Mouse (Mus musculus): ENCODE data around the gene Tmem98. TPM values are rescaled to one million over a fixed set of nuclear protein-coding genes. Genes with fewer than 3 reads are reported as not detected.

Tmem98 gene
- polyA plus RNA-seq, 1 experiment, result 60.7 TPM

DNA sequence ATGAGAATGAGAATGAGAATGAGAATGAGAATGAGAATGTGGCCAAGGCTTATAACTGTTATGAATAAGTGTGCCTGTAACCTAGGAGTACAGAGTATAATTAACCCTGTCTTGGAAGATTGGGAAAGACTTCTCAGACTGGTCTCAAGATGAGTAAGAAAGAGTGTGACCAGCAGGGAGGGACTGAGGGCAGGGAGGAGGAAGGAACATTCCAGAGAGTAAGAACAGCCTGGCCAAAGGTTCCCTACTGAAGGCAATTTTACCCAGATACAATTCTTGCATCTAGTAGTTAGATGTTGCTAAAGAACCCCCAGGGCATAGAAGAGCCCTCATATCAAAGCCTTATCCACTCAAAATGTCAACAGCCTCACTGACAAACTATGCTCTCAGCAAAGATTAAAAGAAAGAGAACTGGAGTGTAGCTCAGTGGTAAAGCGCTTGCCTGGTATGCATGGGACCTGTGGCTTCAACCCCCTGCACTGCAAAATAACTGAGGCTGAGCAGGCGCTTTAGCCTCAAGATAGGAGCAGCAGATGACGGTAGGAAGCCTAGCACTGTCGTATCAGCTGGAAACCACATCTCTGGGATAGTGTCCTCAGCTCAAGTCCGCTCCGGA lies 37.3 kb upstream of the Tmem98 start:
- Histone ChIP-seq H3ac (ENCODE audit: control insufficient read depth, insufficient read length) (no peak overlapping the region), H3K27me3 (ENCODE audit: control insufficient read depth, insufficient read depth, insufficient read length) (no peaks in the 10 kb centered on the region), H3K4me3 (no peak overlapping the region), H3K79me2 (ENCODE audit: control insufficient read depth, insufficient read depth) (no peaks in the 10 kb centered on the region), H3K4me2 (ENCODE audit: low read depth) (no peak overlapping the region), H3K36me3 (ENCODE audit: control insufficient read depth, insufficient read depth) (no peaks in the 10 kb centered on the region)
- no peak for TF ChIP-seq TCF12 (IDR thresholded peaks at IDR 0.05; ENCODE audit: insufficient read depth, poor library complexity, severe bottlenecking)
- no peak for TF ChIP-seq REST (IDR thresholded peaks at IDR 0.05; ENCODE audit: insufficient read depth, insufficient read length)
- no peak for TF ChIP-seq E2F4 (IDR thresholded peaks at IDR 0.05; ENCODE audit: insufficient read depth)
- TF ChIP-seq SRF (IDR thresholded peaks at IDR 0.05; ENCODE audit: control insufficient read depth, insufficient read length, low read depth), result no peak
- TF ChIP-seq POLR2A (IDR thresholded peaks at IDR 0.05; ENCODE audit: insufficient read length, low read depth), result no peak
- TF ChIP-seq MYOG (IDR thresholded peaks at IDR 0.05; ENCODE audit: control insufficient read depth in 1 of 3, insufficient read depth in 1 of 3, insufficient read length in 2 of 3, low read depth in 2 of 3), result no peak
- no peak for TF ChIP-seq POLR2AphosphoS2 (IDR thresholded peaks at IDR 0.05; ENCODE audit: insufficient read length, low read depth)
- TF ChIP-seq MAX (IDR thresholded peaks at IDR 0.05; ENCODE audit: low read depth), result no peak
- TF ChIP-seq USF1 (IDR thresholded peaks at IDR 0.05; ENCODE audit: low read depth), result no peak
- no peak for TF ChIP-seq MYOD1 (IDR thresholded peaks at IDR 0.05; ENCODE audit: control insufficient read depth in 1 of 3, insufficient read length in 2 of 3, low read depth in 2 of 3)
- no peak for TF ChIP-seq TCF3 (IDR thresholded peaks at IDR 0.05; ENCODE audit: insufficient read length, low read depth)
- TF ChIP-seq CEBPB (IDR thresholded peaks at IDR 0.05; ENCODE audit: insufficient read depth, poor library complexity, severe bottlenecking), result no peak

DNA sequence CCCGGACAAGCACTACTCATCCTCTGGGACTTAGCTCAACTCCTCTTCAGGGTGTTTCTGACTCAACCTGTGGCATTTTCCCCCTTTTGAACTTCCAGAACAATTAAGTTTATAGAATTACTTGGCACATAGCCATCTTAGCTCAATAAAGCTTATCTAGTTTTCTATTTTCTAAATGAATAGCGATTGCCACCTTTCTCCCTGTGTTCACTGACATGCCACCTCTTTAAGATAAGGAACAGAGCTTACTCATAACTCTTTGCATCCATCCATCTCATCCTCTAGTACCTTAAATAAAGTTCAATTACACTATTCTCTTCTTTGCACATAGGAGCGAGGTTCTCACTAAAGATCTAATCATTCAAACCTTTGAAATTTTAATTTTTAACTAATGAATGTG lies 34.4 kb upstream of the Tmem98 start:
- H3K4me2 ChIP-seq (ENCODE audit: low read depth), result no peak overlapping the region
- H3K79me2 ChIP-seq (ENCODE audit: control insufficient read depth, insufficient read depth), result no peaks in the 10 kb centered on the region
- TF ChIP-seq MYOD1 (IDR thresholded peaks at IDR 0.05; ENCODE audit: control insufficient read depth in 1 of 3, insufficient read length in 2 of 3, low read depth in 2 of 3) (no peak), TCF12 (IDR thresholded peaks at IDR 0.05; ENCODE audit: insufficient read depth, poor library complexity, severe bottlenecking) (no peak), POLR2AphosphoS2 (IDR thresholded peaks at IDR 0.05; ENCODE audit: insufficient read length, low read depth) (no peak), MYOG (IDR thresholded peaks at IDR 0.05; ENCODE audit: control insufficient read depth in 1 of 3, insufficient read depth in 1 of 3, insufficient read length in 2 of 3, low read depth in 2 of 3) (no peak), SRF (IDR thresholded peaks at IDR 0.05; ENCODE audit: control insufficient read depth, insufficient read length, low read depth) (no peak), CEBPB (IDR thresholded peaks at IDR 0.05; ENCODE audit: insufficient read depth, poor library complexity, severe bottlenecking) (no peak), E2F4 (IDR thresholded peaks at IDR 0.05; ENCODE audit: insufficient read depth) (no peak), POLR2A (IDR thresholded peaks at IDR 0.05; ENCODE audit: insufficient read length, low read depth) (no peak), USF1 (IDR thresholded peaks at IDR 0.05; ENCODE audit: low read depth) (no peak), REST (IDR thresholded peaks at IDR 0.05; ENCODE audit: insufficient read depth, insufficient read length) (no peak), MAX (IDR thresholded peaks at IDR 0.05; ENCODE audit: low read depth) (no peak), TCF3 (IDR thresholded peaks at IDR 0.05; ENCODE audit: insufficient read length, low read depth) (no peak)
- no peak overlapping the region for H3K4me3 ChIP-seq
- no peaks in the 10 kb centered on the region for H3K36me3 ChIP-seq (ENCODE audit: control insufficient read depth, insufficient read depth)
- no peak overlapping the region for H3ac ChIP-seq (ENCODE audit: control insufficient read depth, insufficient read length)
- no peaks in the 10 kb centered on the region for H3K27me3 ChIP-seq (ENCODE audit: control insufficient read depth, insufficient read depth, insufficient read length)

DNA sequence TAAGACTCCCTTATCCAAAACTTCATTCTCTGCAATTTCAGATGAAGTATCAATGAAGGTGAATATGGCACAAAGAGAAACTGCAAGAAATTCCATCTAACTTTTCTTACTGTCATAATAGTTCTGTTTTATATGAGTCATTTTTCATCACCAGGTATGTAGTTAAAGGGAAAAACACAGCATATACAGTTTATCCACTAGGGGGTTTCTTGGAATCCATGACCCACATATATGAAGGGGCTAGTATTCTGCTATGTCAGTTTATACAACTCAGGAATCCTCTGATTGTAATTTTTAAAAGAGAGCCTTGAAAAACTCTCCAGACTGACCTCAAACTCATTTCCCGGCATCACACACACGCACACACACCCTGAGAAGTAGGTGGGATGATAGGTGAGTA lies 32.3 kb upstream of the Tmem98 start:
- no peaks in the 10 kb centered on the region for H3K36me3 ChIP-seq (ENCODE audit: control insufficient read depth, insufficient read depth)
- no peak overlapping the region for H3K4me2 ChIP-seq (ENCODE audit: low read depth)
- no peaks in the 10 kb centered on the region for H3K79me2 ChIP-seq (ENCODE audit: control insufficient read depth, insufficient read depth)
- H3K4me3 ChIP-seq, result no peak overlapping the region
- TF ChIP-seq POLR2A (IDR thresholded peaks at IDR 0.05; ENCODE audit: insufficient read length, low read depth), result no peak
- TF ChIP-seq TCF12 (IDR thresholded peaks at IDR 0.05; ENCODE audit: insufficient read depth, poor library complexity, severe bottlenecking), result no peak
- no peak for TF ChIP-seq MYOG (IDR thresholded peaks at IDR 0.05; ENCODE audit: control insufficient read depth in 1 of 3, insufficient read depth in 1 of 3, insufficient read length in 2 of 3, low read depth in 2 of 3)
- no peak for TF ChIP-seq MYOD1 (IDR thresholded peaks at IDR 0.05; ENCODE audit: control insufficient read depth in 1 of 3, insufficient read length in 2 of 3, low read depth in 2 of 3)
- no peak for TF ChIP-seq MAX (IDR thresholded peaks at IDR 0.05; ENCODE audit: low read depth)
- no peak for TF ChIP-seq E2F4 (IDR thresholded peaks at IDR 0.05; ENCODE audit: insufficient read depth)
- no peak for TF ChIP-seq TCF3 (IDR thresholded peaks at IDR 0.05; ENCODE audit: insufficient read length, low read depth)
- no peak for TF ChIP-seq USF1 (IDR thresholded peaks at IDR 0.05; ENCODE audit: low read depth)
- TF ChIP-seq CEBPB (IDR thresholded peaks at IDR 0.05; ENCODE audit: insufficient read depth, poor library complexity, severe bottlenecking), result no peak
- TF ChIP-seq POLR2AphosphoS2 (IDR thresholded peaks at IDR 0.05; ENCODE audit: insufficient read length, low read depth), result no peak
- TF ChIP-seq REST (IDR thresholded peaks at IDR 0.05; ENCODE audit: insufficient read depth, insufficient read length), result no peak
- TF ChIP-seq SRF (IDR thresholded peaks at IDR 0.05; ENCODE audit: control insufficient read depth, insufficient read length, low read depth), result no peak
- H3K27me3 ChIP-seq (ENCODE audit: control insufficient read depth, insufficient read depth, insufficient read length), result no peaks in the 10 kb centered on the region
- H3ac ChIP-seq (ENCODE audit: control insufficient read depth, insufficient read length), result no peak overlapping the region

DNA sequence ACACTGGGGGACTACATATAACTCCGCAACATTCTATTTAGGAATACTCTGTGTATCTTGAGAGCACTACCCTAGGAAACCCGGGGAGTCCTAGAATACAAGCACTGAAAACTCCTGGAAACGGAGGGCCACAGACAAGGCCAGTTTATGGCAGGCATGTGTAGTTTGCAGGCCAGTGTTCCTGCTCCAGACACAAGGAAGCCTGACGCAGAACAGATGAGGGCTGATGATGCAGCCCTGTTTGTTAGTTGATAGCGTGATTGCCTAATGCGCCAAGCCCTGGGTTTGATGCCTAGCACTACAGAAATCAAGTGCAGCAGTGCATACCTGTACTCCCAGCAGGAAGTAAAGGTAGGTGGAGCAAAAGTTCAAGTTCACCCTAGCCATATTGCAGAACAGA lies 31.8 kb upstream of the Tmem98 start:
- Histone ChIP-seq H3K4me2 (ENCODE audit: low read depth) (peak overlapping the region; percentile 87), H3K36me3 (ENCODE audit: control insufficient read depth, insufficient read depth) (no peaks in the 10 kb centered on the region), H3K79me2 (ENCODE audit: control insufficient read depth, insufficient read depth) (no peaks in the 10 kb centered on the region), H3K27me3 (ENCODE audit: control insufficient read depth, insufficient read depth, insufficient read length) (no peaks in the 10 kb centered on the region), H3K4me3 (peak overlapping the region; percentile 52), H3ac (ENCODE audit: control insufficient read depth, insufficient read length) (no peak overlapping the region)
- TF ChIP-seq MAX (IDR thresholded peaks at IDR 0.05; ENCODE audit: low read depth) (no peak), REST (IDR thresholded peaks at IDR 0.05; ENCODE audit: insufficient read depth, insufficient read length) (no peak), POLR2A (IDR thresholded peaks at IDR 0.05; ENCODE audit: insufficient read length, low read depth) (no peak), CEBPB (IDR thresholded peaks at IDR 0.05; ENCODE audit: insufficient read depth, poor library complexity, severe bottlenecking) (no peak), SRF (IDR thresholded peaks at IDR 0.05; ENCODE audit: control insufficient read depth, insufficient read length, low read depth) (no peak)
